Mouse (Mus musculus): ENCODE data around the gene Vwa5a.

Gene Vwa5a

DNA sequence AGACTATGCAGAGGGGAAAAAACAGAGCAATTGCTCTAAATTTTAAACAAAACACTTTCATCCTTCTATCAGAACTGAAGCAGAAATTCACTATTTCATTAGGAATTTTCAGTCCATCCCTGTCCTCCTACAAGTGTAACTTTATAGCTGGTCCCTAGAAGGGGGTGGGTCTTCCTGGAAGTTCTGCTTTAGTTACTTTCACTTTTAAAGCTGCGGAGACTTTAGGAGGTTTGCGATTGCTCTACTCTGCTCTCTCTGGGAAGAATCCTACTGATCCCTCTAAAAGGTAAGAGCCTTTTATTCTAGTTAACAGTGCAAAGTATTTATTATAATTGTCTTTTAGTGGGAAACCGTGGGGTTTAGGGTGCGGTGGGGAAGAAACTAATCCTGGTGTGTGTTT, at the start of gene Vwa5a:
TSS of gene Vwa5a (plus strand) at position 167 of the 400 bp plus-strand sequence.
- DNase-seq (ENCODE audit: low spot score in 2 of 2): no peak

DNA sequence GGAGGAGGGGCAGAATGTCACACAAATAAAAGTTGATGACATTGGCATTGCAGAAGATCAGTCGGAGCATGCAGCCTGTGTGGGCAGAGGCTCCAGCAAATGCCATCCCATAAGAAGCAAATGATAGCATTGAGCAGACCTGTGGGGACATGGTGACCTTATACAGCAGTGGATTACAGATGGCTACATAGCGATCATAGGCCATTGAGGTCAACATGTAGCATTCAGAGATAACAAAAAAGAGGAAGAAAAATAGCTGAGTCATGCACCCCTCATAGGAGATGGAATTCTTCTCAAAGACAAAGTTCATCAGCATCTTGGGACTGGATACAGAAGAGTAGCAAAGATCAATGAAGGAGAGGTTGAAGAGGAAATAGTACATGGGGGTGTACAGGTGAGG, 45.2 kb upstream of the Vwa5a start:
- no peak for DNase-seq (ENCODE audit: low spot score in 2 of 2)

- no peak for DNase-seq (ENCODE audit: low spot score in 2 of 2)
Observed at GRCm38 (mm10) chr9:38674501-38674900, 43.6 kb upstream of the Vwa5a start, which contains the start of gene Olfr918. Gene Olfr918 (minus strand): TSS chr9:38674601.

- no peak for DNase-seq (ENCODE audit: low spot score in 2 of 2)
Observed at GRCm38 (mm10) chr9:38718927-38719441, 916 bp downstream of the Vwa5a start.

DNA sequence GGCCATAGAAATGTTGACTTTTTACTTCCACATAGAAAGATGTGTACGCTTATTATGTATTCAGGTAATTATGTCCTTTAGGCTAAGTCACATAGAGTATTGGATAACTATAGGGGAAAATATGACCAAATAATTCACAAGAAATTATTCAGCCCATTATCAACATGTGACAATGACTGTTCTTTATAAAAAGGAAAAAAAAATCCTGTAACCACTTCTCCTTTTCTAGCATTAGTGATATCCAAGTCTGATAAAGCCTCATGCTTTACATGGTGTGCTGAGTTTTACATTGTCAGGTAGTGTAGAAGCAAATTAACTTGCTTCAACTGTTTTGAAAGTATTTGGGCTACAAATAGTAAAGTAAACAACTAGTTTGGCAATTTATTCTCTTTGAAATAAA, 6.0 kb downstream of the Vwa5a start:
- no peak for DNase-seq (ENCODE audit: low spot score in 2 of 2)

DNA sequence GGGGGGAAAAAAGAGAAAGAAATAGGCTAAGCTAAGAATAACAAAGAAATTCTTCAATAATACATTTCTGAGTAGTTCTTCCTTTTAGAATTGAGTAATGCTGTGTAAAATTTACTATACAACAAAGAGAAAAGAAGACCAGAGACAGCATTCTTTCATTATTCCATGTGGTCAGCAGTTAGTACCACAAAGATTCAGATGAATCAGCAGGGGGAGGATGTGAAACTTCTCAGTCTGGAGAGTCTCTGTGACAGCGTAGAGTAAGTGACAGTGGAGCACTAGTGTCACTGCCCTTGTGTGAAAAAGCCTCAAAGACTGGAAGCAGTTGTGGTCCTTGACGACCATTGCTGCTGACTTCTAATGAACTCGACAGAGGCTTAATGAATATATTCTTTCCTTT, 10.2 kb downstream of the Vwa5a start:
- DNase-seq (ENCODE audit: low spot score in 2 of 2): no peak

DNA sequence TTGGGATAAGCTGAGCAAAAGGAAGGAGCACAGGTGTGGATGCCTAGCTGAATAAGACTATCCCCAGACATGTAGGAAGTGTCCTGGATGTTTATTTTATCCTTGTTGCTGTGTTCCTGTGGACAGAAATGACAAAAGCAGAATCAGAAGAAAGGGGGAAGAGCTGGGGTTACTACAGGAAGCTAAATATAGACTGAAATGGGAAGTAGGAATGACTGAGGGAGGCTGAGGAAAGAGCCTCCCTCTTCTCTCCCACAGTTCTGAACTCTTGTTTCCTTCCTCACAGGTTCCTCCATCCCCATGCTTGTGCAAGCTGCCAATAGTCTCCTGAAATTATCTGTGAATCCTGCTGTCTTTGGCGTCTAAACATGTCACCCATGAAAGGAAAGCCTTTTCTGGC, 23.3 kb downstream of the Vwa5a start:
- DNase-seq (ENCODE audit: low spot score in 2 of 2): no peak

- DNase-seq (ENCODE audit: low spot score in 2 of 2): no peak
Observed at GRCm38 (mm10) chr9:38744619-38745315, 26.7 kb downstream of the Vwa5a start.

DNA sequence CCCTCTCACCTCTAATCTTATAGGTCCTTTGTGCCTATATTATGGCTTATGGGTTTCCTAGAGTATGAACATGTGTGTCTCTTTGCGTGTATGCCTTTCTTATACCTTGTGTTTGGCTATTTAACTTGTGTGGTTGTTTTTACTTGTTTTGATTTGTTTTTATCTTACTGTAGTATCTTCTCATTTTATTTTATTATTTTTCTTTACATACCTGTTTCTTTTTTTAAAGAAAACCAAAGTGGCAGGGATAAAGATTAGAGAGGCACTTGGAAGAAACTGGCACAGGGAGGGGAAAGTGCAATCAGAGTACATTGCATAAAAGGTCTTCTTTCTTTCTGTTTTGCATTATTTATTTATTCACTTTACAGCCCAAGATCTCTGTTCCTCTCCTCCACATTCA, 33.9 kb downstream of the Vwa5a start, which contains the start of gene Olfr920:
TSS of gene Olfr920 (plus strand) at position 301 of the 400 bp plus-strand sequence.
- no peak for DNase-seq (ENCODE audit: low spot score in 2 of 2)

DNA sequence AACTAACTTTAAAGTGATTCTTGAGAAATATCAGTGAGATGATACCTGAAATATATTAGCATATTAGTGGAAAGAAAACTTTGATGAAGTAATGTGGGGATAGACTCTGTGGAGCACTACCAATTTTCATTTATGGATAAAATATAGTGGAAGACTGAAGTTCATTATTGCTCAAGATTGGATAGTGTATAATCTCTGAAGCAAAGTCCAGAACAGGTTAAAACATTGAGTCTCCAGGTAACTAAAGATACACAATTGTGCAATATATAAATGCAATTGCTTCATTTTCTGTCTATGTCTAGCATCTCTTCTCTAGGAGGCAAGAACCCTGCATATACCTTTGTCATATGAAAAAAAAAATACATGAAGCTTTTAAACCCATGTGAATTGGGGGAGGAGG, 54.7 kb downstream of the Vwa5a start, which contains the start of gene Olfr921:
TSS of gene Olfr921 (plus strand) at position 301 of the 400 bp plus-strand sequence.
- no peak for DNase-seq (ENCODE audit: low spot score in 2 of 2)

DNA sequence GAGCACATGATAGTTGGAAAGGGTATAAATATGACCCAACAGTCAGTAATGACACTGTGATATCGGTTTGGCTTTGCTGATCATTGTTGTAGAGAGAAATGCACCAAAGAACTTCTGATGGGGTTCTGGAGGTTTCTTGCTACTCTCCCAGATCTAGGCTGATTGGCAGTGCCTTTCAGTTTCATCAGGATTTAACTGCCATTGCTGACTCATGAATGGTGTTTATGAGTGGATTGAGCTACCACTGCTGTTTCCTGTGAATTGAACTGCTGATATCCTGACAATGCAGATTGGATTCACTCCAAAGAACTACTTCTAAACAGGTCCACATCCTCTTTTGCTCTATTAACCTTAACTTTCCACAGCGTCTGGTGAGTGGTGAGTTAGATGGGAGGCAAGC, 74.6 kb downstream of the Vwa5a start:
- no peak for DNase-seq (ENCODE audit: low spot score in 2 of 2)
